Mouse (Mus musculus) intestine, postnatal 0 days (tissue): ENCODE measurements at regions not wholly inside any gene's neighbourhood (a gene's known extent, or its start where the extent isn't known, plus 50 kb on each side); places are given as distances from the start of the nearest gene placed in this dataset.

Experiments
- ATAC-seq: fragments of 200-750 bp; cut with Nextera tagmentation; 2 replicates; pipeline ENCODE4 v1.8.0; 2017; ENCODE audit warnings: mild to moderate bottlenecking, moderate TSS enrichment, moderate library complexity
- H3K27ac ChIP-seq: fragments of 300-500 bp; sonication (generic); 2 replicates; pipeline ENCODE4 v1.5.1; 2014; ENCODE audit warnings: mild to moderate bottlenecking, low read depth, low read length, moderate library complexity
- H3K27me3 ChIP-seq: fragments of 300-500 bp; sonication (generic); replicated peaks from 2 replicates; pipeline ENCODE4 v1.6.1; 2014; ENCODE audit warnings: low read length, mixed read lengths; ENCODE audit not compliant: control insufficient read depth, insufficient read depth
- H3K36me3 ChIP-seq: fragments of 300-500 bp; sonication (generic); 2 replicates; pipeline ENCODE4 v1.6.1; 2014; ENCODE audit warnings: mild to moderate bottlenecking, moderate library complexity; ENCODE audit not compliant: control insufficient read depth, insufficient read depth
- H3K4me1 ChIP-seq: fragments of 300-500 bp; sonication (generic); replicated peaks from 2 replicates; pipeline ENCODE4 v1.6.1; 2014; ENCODE audit warnings: antibody characterized with exemption, low read length, mixed read lengths; ENCODE audit not compliant: control insufficient read depth, insufficient read depth
- H3K4me2 ChIP-seq: fragments of 300-500 bp; sonication (generic); replicated peaks from 2 replicates; pipeline ENCODE4 v1.6.1; 2014; ENCODE audit warnings: low read depth, mild to moderate bottlenecking, moderate library complexity
- H3K4me3 ChIP-seq: fragments of 300-500 bp; sonication (generic); 2 replicates; pipeline ENCODE4 v1.5.1; 2014; ENCODE audit warnings: low read depth, low read length
- H3K9ac ChIP-seq: fragments of 300-500 bp; sonication (generic); 2 replicates; pipeline ENCODE4 v1.6.1; 2014; ENCODE audit warnings: mild to moderate bottlenecking, low read depth, low read length
- H3K9me3 ChIP-seq: fragments of 300-500 bp; sonication (generic); 2 replicates; pipeline ENCODE4 v1.6.1; 2016; ENCODE audit warnings: mixed run types; ENCODE audit not compliant: control insufficient read depth
- CTCF ChIP-seq: sonication (generic); IDR thresholded peaks from 2 replicates; pipeline ENCODE4 v1.5.1; 2016; ENCODE audit warnings: low read depth, mild to moderate bottlenecking, control low read depth, antibody characterized with exemption, moderate library complexity
- WGBS: fragments of 180-500 bp; shearing (Covaris S2); extraction: QIAGEN DNeasy Blood & Tissue Kit; methylation state at CpG from one replicate; pipeline ENCODE4 v1.1.7; 2014; 5-methylcytosine and 5-hydroxymethylcytosine counted together

DNA sequence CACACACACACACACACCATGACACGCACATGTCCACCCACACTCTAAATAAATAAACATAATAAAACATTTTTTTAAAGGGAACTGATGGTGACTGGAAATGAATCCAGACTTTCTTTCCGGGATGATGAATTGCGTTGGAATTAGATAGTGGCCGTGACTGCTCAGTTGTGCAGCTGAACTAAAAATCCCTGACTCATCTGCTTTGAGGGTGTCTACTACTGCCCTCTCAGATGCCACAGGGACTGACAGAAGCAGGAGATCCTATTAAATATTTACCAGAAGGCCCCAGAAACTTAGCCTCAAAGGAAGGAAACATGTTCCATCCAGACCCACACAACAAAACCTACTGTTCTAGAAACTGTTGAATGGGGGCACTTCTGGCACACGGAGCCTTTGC is 65.7 kb downstream of the Polr2m start:
- ATAC-seq = no peak

DNA sequence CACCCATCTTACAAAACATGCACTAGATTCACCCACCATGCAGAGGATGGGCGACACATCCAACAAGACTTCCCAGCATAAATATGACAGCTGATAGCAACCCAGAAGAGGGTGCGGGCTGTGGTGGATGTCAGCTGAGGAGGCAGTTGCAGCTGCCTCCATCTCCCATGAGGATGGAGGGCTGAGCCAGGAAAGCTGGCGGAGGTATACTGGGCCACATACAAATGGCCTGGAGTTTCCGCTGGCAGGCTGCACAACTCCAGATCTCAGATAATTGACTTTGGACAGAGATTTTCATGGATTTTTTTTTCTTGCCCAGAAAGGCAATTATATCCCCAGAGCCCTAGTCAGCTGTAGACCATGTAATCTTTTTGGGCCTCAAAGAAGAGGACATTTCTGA is 67.2 kb downstream of the Polr2m start:
- Histone ChIP-seq H3K27me3 (no peaks in the 10 kb centered on the region), H3K4me2 (no peak overlapping the region), H3K9ac (no peak overlapping the region), H3K27ac (no peak overlapping the region), H3K36me3 (no peaks in the 10 kb centered on the region), H3K4me1 (no peaks in the 10 kb centered on the region), H3K9me3 (0 out of 2 replicates have a peak, but pooled peaks cover 2% of the 10 kb centered on the region), H3K4me3 (no peak overlapping the region)
- no peak for TF ChIP-seq CTCF
- no peak for ATAC-seq
- 96% methylated on average over 4 of the region's 4 CpGs for WGBS

More for the DNA sequence above, 65.7 kb downstream of the Polr2m start:
- no peaks in the 10 kb centered on the region for H3K4me1 ChIP-seq
- WGBS = 73% methylated on average over 5 of the region's 5 CpGs
- TF ChIP-seq CTCF = no peak
- H3K27me3 ChIP-seq = no peaks in the 10 kb centered on the region
- H3K4me2 ChIP-seq = no peak overlapping the region
- no peak overlapping the region for H3K9ac ChIP-seq
- no peak overlapping the region for H3K27ac ChIP-seq
- H3K4me3 ChIP-seq = no peak overlapping the region
- H3K9me3 ChIP-seq = no peaks in the 10 kb centered on the region
- H3K36me3 ChIP-seq = no peaks in the 10 kb centered on the region

DNA sequence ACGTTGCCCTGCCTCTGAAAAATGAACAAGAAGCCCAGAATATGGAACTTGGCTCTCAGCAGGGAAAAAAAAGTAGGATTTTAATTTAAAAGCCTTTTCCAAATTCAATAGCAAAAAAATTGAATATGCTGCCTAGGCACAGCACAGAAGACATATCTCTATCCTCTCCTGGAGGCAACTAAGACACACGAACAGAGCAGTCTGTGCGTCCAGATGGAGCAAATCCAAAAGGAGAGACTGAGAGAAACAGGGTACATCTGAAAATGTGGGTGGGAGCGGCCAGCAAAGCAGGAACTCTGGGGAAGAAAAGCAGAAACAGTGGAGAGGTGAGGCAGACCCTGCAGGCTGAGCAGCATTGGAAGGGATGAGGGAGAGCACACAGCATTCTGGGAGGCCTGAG is 68.5 kb downstream of the Polr2m start:
- Histone ChIP-seq H3K27me3 (no peaks in the 10 kb centered on the region), H3K9me3 (0 out of 2 replicates have a peak, but pooled peaks cover 2% of the 10 kb centered on the region), H3K4me2 (no peak overlapping the region), H3K4me3 (no peak overlapping the region), H3K36me3 (no peaks in the 10 kb centered on the region), H3K27ac (no peak overlapping the region), H3K9ac (no peak overlapping the region), H3K4me1 (no peaks in the 10 kb centered on the region)
- no peak for ATAC-seq
- TF ChIP-seq CTCF = no peak
- 62% methylated on average over 4 of the region's 4 CpGs for WGBS

- Histone ChIP-seq H3K9me3 (0 out of 2 replicates have a peak, but pooled peaks cover 6% of the 10 kb centered on the region), H3K27ac (no peak overlapping the region), H3K4me2 (no peak overlapping the region), H3K36me3 (no peaks in the 10 kb centered on the region), H3K4me3 (no peak overlapping the region), H3K9ac (no peak overlapping the region), H3K27me3 (no peaks in the 10 kb centered on the region), H3K4me1 (no peaks in the 10 kb centered on the region)
- WGBS = 75% methylated on average over 1 of the region's 1 CpGs
- TF ChIP-seq CTCF = no peak
- ATAC-seq = no peak
Measured at GRCm38 (mm10) chr9:71411171-71411570, 74.6 kb downstream of the Polr2m start.

- Histone ChIP-seq H3K4me1 (no peaks in the 10 kb centered on the region), H3K27ac (no peak overlapping the region), H3K4me3 (no peak overlapping the region), H3K9ac (no peak overlapping the region), H3K36me3 (no peaks in the 10 kb centered on the region), H3K9me3 (0 out of 2 replicates have a peak, but pooled peaks cover 6% of the 10 kb centered on the region), H3K4me2 (no peak overlapping the region), H3K27me3 (no peaks in the 10 kb centered on the region)
- 93% methylated on average over 1 of the region's 1 CpGs for WGBS
- TF ChIP-seq CTCF = 0 out of 2 replicates have a peak, but pooled peaks have one; percentile 13
- no peak for ATAC-seq
Measured at GRCm38 (mm10) chr9:71409925-71410324, 75.8 kb downstream of the Polr2m start.

DNA sequence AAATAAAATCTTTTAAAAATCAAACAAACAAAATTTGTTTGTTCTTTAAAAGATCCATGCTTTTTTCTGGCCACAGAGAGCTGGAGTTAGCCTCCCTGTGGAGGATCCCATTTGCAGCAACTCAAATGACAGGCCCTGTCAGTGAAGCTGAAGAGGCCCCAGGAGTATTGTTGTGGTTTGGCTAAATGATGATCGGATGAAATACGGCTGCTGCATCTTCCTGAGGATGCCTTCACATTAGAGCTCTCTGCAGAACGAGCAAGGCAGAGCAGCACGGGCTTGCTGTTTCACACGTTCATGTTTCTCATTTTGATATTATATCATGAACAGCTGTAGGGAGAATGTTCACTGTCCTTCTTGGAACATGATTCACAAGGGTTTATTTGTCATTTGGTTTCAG is 76.8 kb downstream of the Polr2m start:
- 0 out of 2 replicates have a peak, but pooled peaks cover 4% of the 10 kb centered on the region for H3K9me3 ChIP-seq
- 74% methylated on average over 5 of the region's 5 CpGs for WGBS
- no peak overlapping the region for H3K9ac ChIP-seq
- H3K4me2 ChIP-seq = no peak overlapping the region
- H3K36me3 ChIP-seq = no peaks in the 10 kb centered on the region
- H3K27me3 ChIP-seq = no peaks in the 10 kb centered on the region
- H3K4me3 ChIP-seq = no peak overlapping the region
- no peaks in the 10 kb centered on the region for H3K4me1 ChIP-seq
- ATAC-seq = no peak
- no peak for TF ChIP-seq CTCF
- no peak overlapping the region for H3K27ac ChIP-seq
